Mouse (Mus musculus) cerebellum, adult 11-12 months (tissue): ENCODE measurements around the gene Chmp2a.

Source experiments
- DNase-seq: peaks from one replicate; pipeline ENCODE4 v3.0.0; 2022

Gene Chmp2a

GRCm38 (mm10) chr7:12998053-12998452 is 36.6 kb downstream of the Chmp2a start, which contains the start of gene Slc27a5:
TSS of gene Slc27a5 (minus strand) at chr7:12998192.
- DNase-seq: no peak

- DNase-seq: no peak
Measured at GRCm38 (mm10) chr7:12997230-12997629, 37.4 kb downstream of the Chmp2a start.

GRCm38 (mm10) chr7:12995862-12996261 is 38.7 kb downstream of the Chmp2a start:
- DNase-seq: no peak

- no peak for DNase-seq
Measured at GRCm38 (mm10) chr7:12993148-12993547, 41.5 kb downstream of the Chmp2a start.

- no peak for DNase-seq
Measured at GRCm38 (mm10) chr7:12992222-12992621, 42.4 kb downstream of the Chmp2a start.

- DNase-seq: no peak
Measured at GRCm38 (mm10) chr7:12987409-12988189, 47.0 kb downstream of the Chmp2a start.

GRCm38 (mm10) chr7:12986906-12987305 is 47.7 kb downstream of the Chmp2a start:
- DNase-seq: no peak

- no peak for DNase-seq
Measured at GRCm38 (mm10) chr7:12985724-12986123, 48.9 kb downstream of the Chmp2a start.
